Mouse (Mus musculus) neural tube, embryonic 10.5 days (tissue): ENCODE results near the gene Btla.

ENCODE experiments used
- DNase-seq: peaks from one replicate; pipeline ENCODE4 v3.0.0-alpha.2; 2017; ENCODE audit warnings: low spot score; ENCODE audit errors: extremely low spot score

The Btla gene

GRCm38 (mm10) chr16:45257567-45257966 is 33.5 kb downstream of the Btla start:
- no peak for DNase-seq

- DNase-seq, result no peak
These were observed 35.5 kb downstream of the Btla start for GRCm38 (mm10) chr16:45259663-45260062.

DNA sequence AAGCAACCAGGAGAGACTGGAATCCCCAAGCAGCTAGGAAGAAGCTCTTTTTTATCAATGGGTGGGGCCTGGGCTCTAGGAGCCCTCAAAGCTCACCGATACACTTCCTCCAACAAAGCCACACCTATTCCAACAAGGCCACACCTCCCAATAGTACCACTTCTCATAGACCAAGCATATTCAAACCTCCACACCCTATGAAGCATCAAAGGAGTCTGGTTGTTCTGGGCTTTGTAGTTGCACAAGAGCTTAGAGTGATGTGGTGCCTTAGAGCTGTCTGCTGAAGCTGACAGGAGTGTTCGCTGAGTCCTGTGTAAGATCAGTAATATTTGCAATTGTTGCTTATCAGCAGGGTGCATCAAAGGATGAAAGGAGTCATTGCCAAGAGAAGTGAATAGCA is 37.2 kb downstream of the Btla start:
- DNase-seq, result no peak

DNA sequence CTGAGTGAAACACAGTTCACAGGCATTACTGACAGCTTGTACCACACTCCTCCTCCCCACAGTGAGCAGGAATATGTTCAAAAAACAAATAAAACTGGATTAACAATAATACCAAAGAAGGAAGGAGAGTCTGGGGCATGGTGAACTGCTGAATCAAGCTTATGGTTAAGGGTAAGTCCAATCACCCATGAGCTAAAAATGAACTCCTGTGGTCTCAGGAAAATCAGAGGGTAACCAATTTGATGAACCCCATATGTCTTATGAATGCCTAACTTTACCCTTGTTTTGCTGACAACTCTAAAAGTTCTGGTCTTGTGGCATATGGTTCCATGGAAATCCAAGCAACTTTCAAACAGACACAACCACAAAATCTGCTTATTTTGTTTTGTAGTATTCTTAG is 37.9 kb downstream of the Btla start:
- no peak for DNase-seq

DNA sequence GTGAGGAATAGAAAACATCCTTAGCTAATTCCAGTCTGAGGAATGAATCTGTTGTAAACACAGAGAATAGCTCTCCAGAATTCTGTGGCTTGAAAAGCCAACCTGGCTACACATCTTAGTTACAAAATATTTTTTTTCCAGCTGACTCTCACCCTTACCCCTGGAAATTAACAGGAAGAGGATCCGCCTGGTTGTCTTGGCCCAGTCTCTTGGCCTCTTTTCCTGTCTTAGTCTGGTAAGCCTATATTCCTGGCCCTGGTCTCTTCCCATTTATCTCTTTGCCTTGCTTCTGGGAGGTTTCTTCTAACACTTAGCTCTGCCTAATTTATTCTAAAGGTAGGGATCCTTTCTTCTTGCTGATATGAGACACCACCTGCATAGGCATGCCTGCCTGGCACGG is 45.8 kb downstream of the Btla start:
- DNase-seq, result no peak

DNA sequence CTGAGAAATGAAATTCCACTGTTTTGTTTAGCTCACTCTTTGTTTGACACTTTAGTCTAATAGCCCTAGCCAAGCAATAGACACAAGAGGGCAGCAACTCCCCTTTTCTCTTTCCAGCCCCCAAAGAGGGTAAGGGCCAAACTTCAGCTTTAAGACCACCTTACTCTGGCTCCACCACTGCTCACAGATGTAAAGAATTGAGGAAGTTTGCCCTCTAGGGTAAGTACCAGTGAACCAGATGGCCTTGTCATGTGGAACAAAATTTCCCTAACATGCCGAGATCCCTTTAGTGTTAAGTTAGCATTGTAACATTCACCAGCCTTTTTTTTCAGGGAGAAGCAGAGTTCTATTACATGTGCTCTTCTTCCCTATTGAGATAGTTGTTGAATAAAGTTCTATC is 59.0 kb downstream of the Btla start:
- DNase-seq, result no peak

GRCm38 (mm10) chr16:45297806-45298205 is 73.7 kb downstream of the Btla start:
- no peak for DNase-seq
